Mouse (Mus musculus): Measurements from ENCODE around the gene Fam126a. TPM values are rescaled to one million over a fixed set of nuclear protein-coding genes. Genes with fewer than 3 reads are reported as not detected.
A peak's percentile ranks its signal among the peaks of the same experiment; 100 is the strongest.

The Fam126a gene
- total RNA-seq, 2 experiments from 2014 or later = 60.9 to 63.7 TPM

DNA sequence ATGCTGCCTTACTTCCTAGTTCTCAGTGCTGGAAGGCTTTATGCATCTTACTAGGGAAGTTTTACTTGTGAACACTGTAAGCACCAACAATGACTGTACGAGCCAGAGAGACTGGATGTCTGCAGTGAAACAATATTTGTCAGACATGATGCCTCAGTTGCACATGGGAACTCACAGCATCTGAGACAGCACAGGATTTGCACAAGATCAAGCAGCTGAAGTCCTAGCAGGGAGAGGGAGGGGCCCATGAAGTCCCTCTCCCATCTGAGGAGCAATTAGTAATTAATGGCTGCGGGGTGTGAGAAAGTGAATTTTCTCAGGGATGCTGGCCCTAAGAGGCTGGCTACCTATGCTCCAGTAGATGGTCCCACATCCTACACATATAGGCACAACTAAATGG is 36.3 kb downstream of the Fam126a start:
- DNase-seq (ENCODE audit: low spot score in 2 of 2) = no peak

DNA sequence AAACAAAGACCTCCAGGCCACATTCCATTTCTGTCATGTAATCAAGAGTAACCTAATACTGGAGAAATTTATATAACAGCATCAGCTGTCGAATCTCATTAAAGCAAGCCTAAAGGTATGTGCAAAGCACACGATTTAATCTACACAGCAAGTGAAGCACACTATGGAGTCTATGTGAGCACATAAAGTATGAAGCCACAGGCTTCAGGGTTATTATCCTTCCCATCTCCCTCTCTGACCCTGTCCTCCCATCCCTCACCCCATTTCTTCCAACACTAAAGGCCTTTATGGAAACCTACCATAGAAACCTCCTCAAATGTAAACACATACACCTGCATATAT is 37.0 kb downstream of the Fam126a start:
- no peak for DNase-seq (ENCODE audit: low spot score in 2 of 2)

- no peak for DNase-seq (ENCODE audit: low spot score in 2 of 2)
Observed at GRCm38 (mm10) chr5:23992876-23993552, 37.5 kb downstream of the Fam126a start.

DNA sequence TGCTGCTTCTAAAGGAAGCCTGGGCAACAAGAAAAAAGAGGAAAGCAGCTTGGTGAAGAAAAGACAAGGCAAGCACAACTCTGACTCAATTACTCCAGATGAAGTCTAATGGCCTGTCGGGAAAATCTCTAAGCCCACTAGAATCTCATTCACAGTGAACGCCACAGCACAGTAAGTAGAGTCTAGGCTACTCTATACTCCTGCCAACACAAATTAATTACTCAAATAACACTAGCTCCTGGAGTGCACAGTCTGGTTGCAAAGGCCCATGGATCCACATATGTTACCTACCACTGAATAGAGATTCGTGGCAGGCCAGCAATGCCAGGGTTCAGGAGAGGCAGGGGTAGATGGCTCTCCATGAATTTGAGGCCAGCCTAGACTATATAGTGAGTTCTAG is 40.5 kb downstream of the Fam126a start:
- no peak for DNase-seq (ENCODE audit: low spot score in 2 of 2)

GRCm38 (mm10) chr5:23987792-23988191 is 42.7 kb downstream of the Fam126a start:
- no peak for DNase-seq (ENCODE audit: low spot score in 2 of 2)

DNA sequence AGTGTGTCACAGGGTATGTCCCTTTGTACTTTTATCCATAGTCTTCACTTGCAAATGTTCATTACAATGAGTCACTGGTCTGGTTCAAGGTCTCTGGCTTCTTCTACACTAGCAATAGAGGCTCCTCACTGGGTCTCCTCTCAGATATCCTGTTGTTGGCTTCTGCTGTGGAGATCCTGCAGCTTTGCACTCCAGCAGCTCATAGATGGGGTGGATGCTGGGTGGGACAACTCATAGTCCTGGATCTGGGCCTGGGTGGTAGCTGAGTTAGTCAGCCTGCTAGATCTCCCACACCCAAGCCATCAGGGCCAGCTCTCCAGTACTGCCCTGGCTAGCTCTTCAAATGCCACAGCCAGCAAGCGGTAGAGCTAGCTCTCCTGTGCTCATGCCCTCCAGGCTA is 48.4 kb downstream of the Fam126a start:
- no peak for DNase-seq (ENCODE audit: low spot score in 2 of 2)

- no peak for DNase-seq (ENCODE audit: low spot score in 2 of 2)
Observed at GRCm38 (mm10) chr5:23978516-23978915, 52.0 kb downstream of the Fam126a start.

DNA sequence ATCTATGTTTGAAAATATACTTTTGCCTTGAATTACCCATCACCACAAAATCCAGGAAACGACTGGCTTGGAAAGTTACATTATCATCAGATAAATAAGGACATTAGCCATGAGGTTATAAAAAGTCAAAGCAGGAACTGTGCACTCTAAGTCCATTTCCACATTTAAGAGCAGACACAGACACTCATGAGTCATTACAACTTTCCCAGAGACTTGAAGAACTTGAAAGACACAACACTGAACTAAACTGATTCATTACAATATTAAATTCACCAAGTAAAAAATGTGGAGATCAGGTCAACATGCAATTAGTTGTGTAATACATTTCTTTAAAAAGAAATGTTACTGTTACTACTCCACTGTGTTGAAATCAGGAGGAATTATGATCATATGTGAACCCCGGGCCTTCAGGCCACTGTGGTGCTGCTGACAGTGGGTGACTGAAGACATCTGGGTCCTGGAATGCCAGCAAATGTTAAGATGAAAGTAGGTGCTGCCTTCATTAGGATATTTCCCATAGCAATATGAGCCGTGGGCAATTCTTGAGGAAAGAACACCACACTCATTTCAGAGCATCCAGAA is 55.4 kb downstream of the Fam126a start:
- no peak for DNase-seq (ENCODE audit: low spot score in 2 of 2)

DNA sequence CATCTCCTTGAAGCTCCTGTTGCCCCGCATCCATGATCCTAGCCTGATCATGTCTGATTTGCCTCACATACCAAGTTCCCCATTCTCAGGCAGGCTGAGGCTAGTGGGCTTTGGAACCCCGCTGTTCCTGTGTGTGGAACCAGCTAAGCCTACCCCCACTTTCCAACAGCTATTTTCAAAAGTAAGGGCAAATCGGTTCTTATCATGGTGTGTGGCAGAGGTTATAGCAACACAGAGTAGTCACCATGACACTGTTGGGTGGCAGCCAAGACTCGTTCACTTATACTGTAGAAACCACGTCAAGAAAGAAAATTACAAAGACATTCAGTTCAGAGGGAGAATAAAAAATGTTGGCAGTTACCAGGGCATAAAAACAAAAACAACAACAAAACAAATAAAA is 62.8 kb downstream of the Fam126a start:
- no peak for DNase-seq (ENCODE audit: low spot score in 2 of 2)

- DNase-seq (ENCODE audit: low spot score in 2 of 2) = peak in 1 of 2 experiments; percentile 11
Observed at GRCm38 (mm10) chr5:23964599-23965165, 65.8 kb downstream of the Fam126a start.

- DNase-seq (ENCODE audit: low spot score in 2 of 2) = no peak
Observed at GRCm38 (mm10) chr5:23953047-23953446, 77.4 kb downstream of the Fam126a start.

DNA sequence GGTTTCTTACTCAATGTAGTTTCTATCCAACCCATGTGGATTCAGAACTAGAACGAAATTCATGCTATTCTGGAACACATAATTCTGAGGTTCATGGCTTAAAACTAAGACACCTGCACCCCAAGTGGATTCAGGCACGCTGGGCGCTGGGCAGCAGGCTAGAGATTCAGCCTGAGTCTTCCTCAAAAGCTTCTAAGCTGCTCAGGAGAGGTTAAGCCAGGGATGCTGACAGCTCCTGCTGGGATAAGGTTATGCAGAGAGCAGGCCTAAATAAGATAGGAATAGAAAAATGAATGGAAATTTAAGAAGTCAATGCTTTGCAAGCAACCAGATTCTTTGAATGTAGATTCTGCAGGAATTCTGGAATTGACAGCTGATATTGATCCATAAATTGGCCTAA is 82.4 kb downstream of the Fam126a start:
- no peak for DNase-seq (ENCODE audit: low spot score in 2 of 2)

DNA sequence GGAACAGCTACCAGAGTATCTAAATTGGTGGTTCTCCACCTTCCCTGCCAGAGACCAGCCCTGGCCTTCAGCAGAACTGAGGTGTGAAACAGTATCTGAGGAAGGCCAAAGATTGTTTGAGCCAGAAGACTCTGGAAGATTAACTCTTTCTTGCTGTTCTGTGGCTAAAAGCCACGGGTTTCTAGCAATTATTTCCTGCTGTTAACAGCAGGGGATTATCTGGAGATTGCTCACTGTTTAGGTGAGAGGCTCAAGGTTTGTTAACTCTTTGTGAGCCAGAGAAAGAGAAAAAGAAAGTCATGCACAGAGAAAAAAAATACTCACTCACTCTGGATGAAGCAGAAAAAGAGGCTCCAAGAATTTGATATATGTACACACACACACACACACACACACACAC is 85.4 kb downstream of the Fam126a start:
- DNase-seq (ENCODE audit: low spot score in 2 of 2) = no peak

DNA sequence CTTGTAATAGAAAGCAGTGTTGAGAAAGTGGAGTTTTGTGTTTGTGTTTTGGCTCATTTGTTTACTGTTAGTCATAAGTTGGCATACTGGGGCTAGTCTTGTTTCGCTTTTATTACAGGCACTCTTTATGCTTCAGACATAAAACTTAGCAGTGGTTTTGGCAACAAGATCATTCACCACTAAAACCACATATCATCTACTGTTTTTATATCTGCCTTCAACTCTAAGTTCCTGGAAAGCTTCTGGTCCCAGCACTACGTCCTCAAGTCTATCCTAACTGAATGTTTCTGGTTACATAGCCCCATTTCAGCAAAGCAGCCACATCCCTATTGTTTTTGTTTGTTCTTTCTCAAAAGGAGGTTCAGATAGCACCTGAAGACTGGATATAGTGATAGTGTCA is 87.0 kb downstream of the Fam126a start:
- no peak for DNase-seq (ENCODE audit: low spot score in 2 of 2)

GRCm38 (mm10) chr5:23923481-23924165 is 106.9 kb downstream of the Fam126a start:
- no peak for DNase-seq (ENCODE audit: low spot score in 2 of 2)

DNA sequence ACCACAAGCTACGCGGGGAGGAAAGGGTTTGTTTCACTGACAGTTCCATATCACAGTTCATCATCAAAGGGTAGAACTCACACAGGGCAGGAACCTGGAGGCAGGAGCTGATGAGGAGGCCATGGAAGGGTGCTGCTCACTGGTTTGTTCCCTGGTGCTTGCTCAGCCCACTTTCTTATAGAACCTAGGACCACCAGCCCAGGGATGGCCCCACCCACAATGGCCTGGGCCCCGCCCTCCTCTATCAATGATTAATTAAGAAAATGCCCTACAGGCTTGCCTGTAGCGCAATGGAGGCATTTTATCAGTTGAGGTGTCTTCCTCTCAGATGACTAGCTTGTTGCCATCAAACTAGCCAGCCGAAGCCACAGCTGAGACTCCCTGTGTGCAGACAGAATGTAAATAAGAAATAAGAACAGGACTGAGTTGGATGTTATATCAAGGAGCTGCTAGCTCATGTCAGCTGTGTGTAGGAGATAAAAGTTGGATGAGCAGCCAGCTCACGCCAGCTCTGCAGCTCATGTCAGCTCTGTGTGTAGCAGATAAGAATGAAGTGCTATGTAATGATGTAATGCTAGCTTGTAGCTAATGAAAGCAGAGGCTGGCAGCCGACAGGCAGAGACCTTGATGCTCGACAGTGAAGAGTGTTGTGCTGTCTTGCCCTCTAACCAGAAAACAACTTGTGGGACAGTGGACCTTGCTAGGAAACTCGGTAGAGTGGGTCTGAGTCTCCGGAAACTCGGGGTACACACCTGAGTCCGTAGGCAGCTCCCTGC is 107.8 kb downstream of the Fam126a start:
- no peak for DNase-seq (ENCODE audit: low spot score in 2 of 2)

DNA sequence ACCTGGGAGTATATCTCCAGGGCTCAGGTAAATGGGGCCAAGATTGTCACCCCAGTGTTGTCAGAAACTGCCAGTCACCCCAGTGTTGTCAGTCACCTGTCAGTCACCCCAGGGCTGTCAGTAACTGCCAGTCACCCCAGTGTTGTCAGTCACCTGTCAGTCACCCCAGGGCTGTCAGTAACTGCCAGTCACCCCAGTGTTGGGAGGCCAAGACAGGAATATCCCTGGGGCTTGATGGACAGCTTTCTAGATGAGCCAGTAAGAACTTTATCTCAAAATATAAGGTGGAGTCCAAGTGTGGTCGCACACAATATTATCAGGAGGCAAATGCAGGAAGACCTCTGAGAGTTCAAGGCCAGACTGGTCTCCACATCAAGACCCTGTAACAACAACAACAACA is 109.2 kb downstream of the Fam126a start:
- DNase-seq (ENCODE audit: low spot score in 2 of 2) = no peak

DNA sequence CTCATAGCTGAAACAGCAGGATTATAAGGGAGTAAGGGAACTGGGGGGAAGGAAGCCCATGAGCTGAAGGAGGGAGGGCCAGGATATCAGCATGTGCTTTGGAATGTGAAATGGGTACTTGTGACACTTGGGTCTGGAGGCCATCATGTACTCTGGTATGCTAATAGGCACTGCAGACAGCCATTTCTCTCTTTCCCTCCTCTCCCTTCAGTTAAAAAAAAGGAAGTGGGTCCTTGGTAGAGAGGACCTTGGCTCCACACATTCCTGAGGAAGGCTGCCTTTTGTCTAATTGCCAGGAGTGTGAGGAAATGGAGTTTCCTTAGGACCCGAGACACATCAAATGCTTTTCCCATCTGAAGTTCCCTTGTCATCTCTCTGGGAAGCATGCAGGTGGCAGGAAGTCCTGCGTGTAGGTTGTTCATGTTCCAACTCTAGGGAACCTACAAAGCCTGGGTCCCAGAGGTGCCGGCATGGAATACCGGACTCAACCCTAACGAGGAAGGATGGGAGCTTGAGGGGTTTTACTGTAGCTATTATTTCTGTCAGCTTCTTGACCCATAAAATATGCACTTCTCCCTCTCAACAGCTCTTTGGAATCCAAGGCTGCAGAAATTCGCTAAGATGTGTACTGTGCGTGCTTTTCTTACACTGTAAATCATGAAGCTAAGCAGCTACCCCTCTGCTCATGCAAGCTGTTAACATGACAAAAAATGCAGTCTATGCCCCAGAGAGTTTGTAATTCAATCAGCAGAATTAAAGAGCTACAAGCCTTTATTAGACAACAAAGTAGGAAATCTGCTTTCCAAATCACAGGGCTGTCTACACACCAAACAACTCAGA is 110.4 kb downstream of the Fam126a start:
- no peak for DNase-seq (ENCODE audit: low spot score in 2 of 2)

DNA sequence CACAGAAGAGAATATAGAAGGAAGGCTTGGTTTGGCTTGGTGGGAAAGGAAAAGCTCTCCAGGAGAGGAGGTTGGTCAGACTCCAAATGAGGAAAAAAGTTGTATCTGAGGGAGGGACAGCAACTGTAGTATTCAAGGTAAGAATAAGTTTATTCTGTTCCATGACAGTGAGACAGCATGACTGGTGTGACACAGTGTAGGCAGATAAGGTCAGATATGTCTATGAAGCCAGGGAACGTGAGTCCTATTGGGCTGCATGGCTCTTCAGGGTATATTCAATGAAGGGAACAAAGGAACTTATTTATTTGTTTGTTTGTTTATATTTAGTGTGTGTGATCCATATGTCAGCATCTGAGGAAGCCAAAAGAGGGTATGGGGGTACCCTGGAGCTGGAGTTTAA is 113.2 kb downstream of the Fam126a start:
- DNase-seq (ENCODE audit: low spot score in 2 of 2) = no peak

DNA sequence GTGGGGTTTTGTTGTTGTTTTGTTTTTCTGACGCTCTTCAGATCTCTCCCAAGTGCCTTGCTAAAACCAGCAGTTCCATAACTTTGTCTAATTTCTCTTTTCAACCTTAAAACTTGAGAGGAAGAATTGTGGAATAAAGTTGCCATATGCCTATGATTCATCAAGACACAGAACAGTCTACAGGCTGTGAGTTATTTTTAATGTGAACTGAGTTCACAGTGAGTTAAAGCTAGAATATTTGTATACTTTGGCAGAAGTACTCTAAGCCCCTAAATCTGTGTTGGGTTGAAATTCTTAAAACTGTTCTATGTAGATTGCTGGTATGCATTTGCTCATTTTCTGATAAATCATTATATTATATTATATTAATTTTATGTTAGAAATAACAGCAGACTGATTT is 118.9 kb downstream of the Fam126a start:
- DNase-seq (ENCODE audit: low spot score in 2 of 2) = no peak

- DNase-seq (ENCODE audit: low spot score in 2 of 2) = no peak
Observed at GRCm38 (mm10) chr5:23909256-23909655, 121.2 kb downstream of the Fam126a start.
